Mouse (Mus musculus): ENCODE results near the gene Slc35e2. TPM values are rescaled to one million over a fixed set of nuclear protein-coding genes. Genes with fewer than 3 reads are reported as not detected.

Slc35e2 gene
- polyA plus RNA-seq, 1 experiment from 2014 or later: 19.9 TPM

Other genes starting within 250 kb of the Slc35e2 start
- 73.9 and 80.8 TPM in 2 replicates for gene Prkcz, start 240.1 kb upstream of the Slc35e2 start, polyA plus RNA-seq (2014; fragmentation: Nextera tagmentation; extraction: Ambion mirVana)
- 0.13 TPM in 1 of 2 replicates, not detected in the other for gene Gabrd, start 203.3 kb upstream of the Slc35e2 start, polyA plus RNA-seq (2014; fragmentation: Nextera tagmentation; extraction: Ambion mirVana)
- 4.6 and 4.9 TPM in 2 replicates for gene Cfap74, start 192.2 kb upstream of the Slc35e2 start, polyA plus RNA-seq (2014; fragmentation: Nextera tagmentation; extraction: Ambion mirVana)
- 0.29 TPM in 1 of 2 replicates, not detected in the other for gene Tmem52, start 132.3 kb upstream of the Slc35e2 start, polyA plus RNA-seq (2014; fragmentation: Nextera tagmentation; extraction: Ambion mirVana)
- 1,126 and 1,185 TPM in 2 replicates for gene Gnb1, start 110.1 kb upstream of the Slc35e2 start, polyA plus RNA-seq (2014; fragmentation: Nextera tagmentation; extraction: Ambion mirVana)
- gene Nadk, start 39.0 kb upstream of the Slc35e2 start, polyA plus RNA-seq (2014; fragmentation: Nextera tagmentation; extraction: Ambion mirVana): 82.9 and 92.1 TPM in 2 replicates
- gene Cdk11b, start 23.4 kb downstream of the Slc35e2 start, polyA plus RNA-seq (2014; fragmentation: Nextera tagmentation; extraction: Ambion mirVana): 43.2 and 47.7 TPM in 2 replicates
- gene Gm10563, start 44.0 kb downstream of the Slc35e2 start, polyA plus RNA-seq (2014; fragmentation: Nextera tagmentation; extraction: Ambion mirVana): not detected in 2 replicates
- 2.7 and 2.9 TPM in 2 replicates for gene Mmp23, start 52.0 kb downstream of the Slc35e2 start, polyA plus RNA-seq (2014; fragmentation: Nextera tagmentation; extraction: Ambion mirVana)
- 44.9 and 46.1 TPM in 2 replicates for gene Mib2, start 67.8 kb downstream of the Slc35e2 start, polyA plus RNA-seq (2014; fragmentation: Nextera tagmentation; extraction: Ambion mirVana)
- gene Fndc10, start 92.9 kb downstream of the Slc35e2 start, polyA plus RNA-seq (2014; fragmentation: Nextera tagmentation; extraction: Ambion mirVana): 9.0 and 10.3 TPM in 2 replicates
- 164 and 169 TPM in 2 replicates for gene Ssu72, start 103.4 kb downstream of the Slc35e2 start, polyA plus RNA-seq (2014; fragmentation: Nextera tagmentation; extraction: Ambion mirVana)
- 8.8 and 9.3 TPM in 2 replicates for gene Tmem240, start 133.4 kb downstream of the Slc35e2 start, polyA plus RNA-seq (2014; fragmentation: Nextera tagmentation; extraction: Ambion mirVana)
- gene Atad3a, start 159.7 kb downstream of the Slc35e2 start, polyA plus RNA-seq (2014; fragmentation: Nextera tagmentation; extraction: Ambion mirVana): 73.0 and 82.2 TPM in 2 replicates
- 24.7 and 27.6 TPM in 2 replicates for gene Vwa1, start 173.3 kb downstream of the Slc35e2 start, polyA plus RNA-seq (2014; fragmentation: Nextera tagmentation; extraction: Ambion mirVana)
- 0.84 and 0.93 TPM in 2 replicates for gene Tmem88b, start 184.5 kb downstream of the Slc35e2 start, polyA plus RNA-seq (2014; fragmentation: Nextera tagmentation; extraction: Ambion mirVana)
- not detected in 2 replicates for gene Ankrd65, start 189.0 kb downstream of the Slc35e2 start, polyA plus RNA-seq (2014; fragmentation: Nextera tagmentation; extraction: Ambion mirVana)
- 265 and 267 TPM in 2 replicates for gene Mrpl20, start 201.5 kb downstream of the Slc35e2 start, polyA plus RNA-seq (2014; fragmentation: Nextera tagmentation; extraction: Ambion mirVana)
- 131 and 133 TPM in 2 replicates for gene Ccnl2, start 211.1 kb downstream of the Slc35e2 start, polyA plus RNA-seq (2014; fragmentation: Nextera tagmentation; extraction: Ambion mirVana)
- 114 and 126 TPM in 2 replicates for gene Aurkaip1, start 229.9 kb downstream of the Slc35e2 start, polyA plus RNA-seq (2014; fragmentation: Nextera tagmentation; extraction: Ambion mirVana)
- 24.5 and 25.8 TPM in 2 replicates for gene Mxra8, start 238.3 kb downstream of the Slc35e2 start, polyA plus RNA-seq (2014; fragmentation: Nextera tagmentation; extraction: Ambion mirVana)
- 13.6 and 15.6 TPM in 2 replicates for gene Dvl1, start 246.0 kb downstream of the Slc35e2 start, polyA plus RNA-seq (2014; fragmentation: Nextera tagmentation; extraction: Ambion mirVana)